Mouse (Mus musculus): ENCODE measurements around the gene Proca1.

Gene Proca1

DNA sequence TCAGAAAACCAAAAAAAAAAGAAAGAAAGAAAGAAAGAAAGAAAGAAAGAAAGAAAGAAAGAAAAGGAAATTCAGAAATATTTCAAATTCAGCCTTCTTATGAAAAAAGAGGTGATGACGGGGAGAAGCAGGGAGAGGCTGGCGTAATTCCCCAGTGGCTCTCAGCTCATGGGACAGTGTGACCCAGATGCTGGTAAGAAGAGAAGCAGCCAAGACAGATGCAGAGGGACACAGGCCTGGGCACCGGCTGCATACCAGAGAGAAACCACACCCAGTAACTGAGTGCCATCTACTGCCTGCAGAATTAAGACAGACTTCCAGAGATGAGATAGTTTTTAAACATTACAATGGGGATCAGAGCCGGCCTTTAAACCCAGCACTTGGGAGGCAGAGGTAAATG is 30.4 kb downstream of the Proca1 start:
- DNase-seq (ENCODE audit: low spot score), result no peak

GRCm38 (mm10) chr11:78231518-78231917 is 38.3 kb downstream of the Proca1 start:
- no peak for DNase-seq (ENCODE audit: low spot score)

- DNase-seq (ENCODE audit: low spot score), result no peak
These were observed 47.1 kb downstream of the Proca1 start for GRCm38 (mm10) chr11:78240193-78240857.

- peak; percentile 4 for DNase-seq (ENCODE audit: low spot score)
These were observed 52.1 kb downstream of the Proca1 start for GRCm38 (mm10) chr11:78245261-78245626.

DNA sequence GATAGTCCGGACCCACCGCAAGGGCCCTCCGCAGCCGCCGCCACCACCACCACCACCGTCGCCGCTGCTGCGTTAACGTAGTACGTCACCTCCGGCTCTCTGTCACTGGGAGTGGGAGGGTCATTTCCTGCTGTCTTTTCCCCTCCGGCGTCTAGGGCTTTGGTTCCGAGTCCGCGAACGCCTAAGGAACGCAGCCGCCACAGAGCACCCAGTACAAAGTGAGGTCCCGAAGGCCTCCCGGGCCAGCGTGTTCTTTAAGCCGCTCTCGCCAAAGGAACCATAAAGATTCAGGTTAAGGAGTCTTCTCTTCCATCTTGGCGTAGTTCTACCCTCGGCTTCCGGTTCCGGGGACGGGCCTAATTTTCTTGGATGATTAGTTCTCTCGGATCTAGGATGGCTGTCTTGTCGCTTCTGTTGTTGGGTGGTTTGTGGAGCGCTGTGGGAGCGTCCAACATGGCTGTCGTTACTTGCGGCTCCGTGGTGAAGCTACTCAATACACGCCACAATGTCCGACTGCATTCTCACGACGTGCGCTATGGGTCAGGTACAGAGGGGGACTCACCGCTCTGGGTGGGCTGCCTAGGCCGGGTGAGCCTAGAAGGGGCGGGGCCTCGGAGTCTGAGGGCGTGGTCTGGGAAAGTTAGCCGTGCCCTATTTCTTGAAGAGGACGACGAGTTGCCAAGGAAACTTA is 52.6 kb downstream of the Proca1 start, which contains the start of the genes Sdf2 and Supt6:
Gene Sdf2 (plus strand): TSS at position 120 of the 691 bp plus-strand sequence.
Gene Supt6 (minus strand): TSS at position 361 of the 691 bp plus-strand sequence.
- peak; percentile 93 for DNase-seq (ENCODE audit: low spot score)

GRCm38 (mm10) chr11:78246318-78247011 is 53.3 kb downstream of the Proca1 start:
- no peak for DNase-seq (ENCODE audit: low spot score)

DNA sequence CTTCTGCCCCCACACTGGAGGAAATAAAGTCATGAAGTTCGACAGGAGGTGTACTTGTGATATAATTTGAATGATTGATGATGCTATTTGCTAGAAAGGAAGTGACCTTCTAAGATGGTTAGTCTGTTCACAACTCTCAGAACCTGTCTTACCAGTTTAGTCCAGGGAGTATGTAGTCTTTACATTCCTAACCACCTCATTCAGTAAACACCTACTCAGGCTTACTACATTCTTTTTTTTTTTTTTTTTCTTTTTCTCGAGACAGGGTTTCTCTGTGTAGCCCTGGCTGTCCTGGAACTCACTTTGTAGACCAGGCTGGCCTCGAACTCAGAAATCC is 53.8 kb downstream of the Proca1 start:
- no peak for DNase-seq (ENCODE audit: low spot score)

- DNase-seq (ENCODE audit: low spot score), result peak; percentile 33
These were observed 54.5 kb downstream of the Proca1 start for GRCm38 (mm10) chr11:78247727-78248140.
